Mouse (Mus musculus) ES-E14 (cell line): Measurements from ENCODE around the gene Naa15. TPM values are rescaled to one million over a fixed set of nuclear protein-coding genes. Genes with fewer than 3 reads are reported as not detected.

Source experiments
- DNase-seq: peaks from one replicate; pipeline ENCODE4 v3.0.0-alpha.2; 2013; ENCODE audit warnings: low read depth, low spot score
- H3K27ac ChIP-seq: 2 replicates; pipeline ENCODE4 v1.5.1; 2012; ENCODE audit warnings: low read depth, mild to moderate bottlenecking, low read length, moderate library complexity, mixed read lengths; ENCODE audit not compliant: poor library complexity, insufficient read depth, severe bottlenecking
- H3K36me3 ChIP-seq: 2 replicates; pipeline ENCODE4 v1.6.1; 2012; ENCODE audit warnings: mild to moderate bottlenecking, low read length, moderate library complexity, mixed read lengths; ENCODE audit not compliant: control insufficient read depth, poor library complexity, insufficient read depth, severe bottlenecking
- H3K4me1 ChIP-seq, 2 experiments: fragments of 150-350 bp in 1 of 2; sonication (generic) in 1 of 2; 2 replicates each; pipeline ENCODE4 v1.6.1; 2012; ENCODE audit warnings: low read length in 2 of 2, mild to moderate bottlenecking in 1 of 2, mixed read lengths in 1 of 2; ENCODE audit not compliant: control insufficient read depth in 2 of 2, insufficient read depth in 2 of 2, poor library complexity in 1 of 2
- H3K4me3 ChIP-seq, 2 experiments: fragments of 150-350 bp in 1 of 2; sonication (generic) in 1 of 2; 2 replicates each; pipeline ENCODE4 v1.5.1; 2012; ENCODE audit warnings: low read length in 2 of 2, low read depth in 1 of 2, mild to moderate bottlenecking in 1 of 2, mixed read lengths in 1 of 2; ENCODE audit not compliant: insufficient read depth in 1 of 2, poor library complexity in 1 of 2, severe bottlenecking in 1 of 2
- H3K9ac ChIP-seq: 2 replicates; pipeline ENCODE4 v1.6.1; 2012; ENCODE audit warnings: low read depth, mild to moderate bottlenecking, low read length, mixed read lengths; ENCODE audit not compliant: poor library complexity, insufficient read depth, severe bottlenecking
- H3K9me3 ChIP-seq: fragments of 150-350 bp; sonication (generic); 2 replicates; pipeline ENCODE4 v1.6.1; 2012; ENCODE audit warnings: low read depth, mild to moderate bottlenecking, low read length; ENCODE audit not compliant: control insufficient read depth, insufficient read depth
- CHD2 ChIP-seq: IDR thresholded peaks from 2 replicates; pipeline ENCODE4 v1.6.1; 2014; ENCODE audit warnings: mild to moderate bottlenecking, low read depth, low read length, inconsistent platforms
- HCFC1 ChIP-seq: IDR thresholded peaks from 2 replicates; pipeline ENCODE4 v1.6.1; 2012; ENCODE audit warnings: low read length, inconsistent platforms, borderline replicate concordance; ENCODE audit not compliant: insufficient read depth
- MAFK ChIP-seq: IDR thresholded peaks from 2 replicates; pipeline ENCODE4 v1.6.1; 2014; ENCODE audit warnings: mild to moderate bottlenecking, low read depth, low read length, inconsistent platforms; ENCODE audit not compliant: insufficient read depth
- ZC3H11A ChIP-seq: IDR thresholded peaks from 2 replicates; pipeline ENCODE4 v1.6.1; 2012; ENCODE audit warnings: low read depth, mild to moderate bottlenecking, inconsistent platforms, low read length, borderline replicate concordance
- ZNF384 ChIP-seq: IDR thresholded peaks from 2 replicates; pipeline ENCODE4 v1.6.1; 2012; ENCODE audit warnings: low read depth, low read length, inconsistent platforms
- in situ Hi-C, 2 experiments: fragments of 600-800 bp; cut with MboI; formaldehyde crosslinking; loops; one replicate each; pipeline ENCODE4 v1.15.1; 2025; ENCODE audit warnings: low sequenced_read_pairs in 2 of 2, inconsistent platforms in 1 of 2; ENCODE audit not compliant: unreplicated experiment in 2 of 2
- total RNA-seq: library from RNA; depleted of rRNA; stranded (reverse); fragments of 300-350 nt; gene quantifications from 2 replicates; pipeline ENCODE4 v1.2.3, GENCODE M21; 2012

The Naa15 gene
- total RNA-seq, 1 experiment, result 53.4 TPM

GRCm38 (mm10) chr3:51371826-51372225, 43.1 kb upstream of the Naa15 start:
- Histone ChIP-seq H3K36me3 (no peaks in the 10 kb centered on the region), H3K4me1 (no peaks in the 10 kb centered on the region), H3K4me3 (no peak overlapping the region), H3K9ac (no peak overlapping the region), H3K9me3 (no peaks in the 10 kb centered on the region), H3K27ac (no peak overlapping the region)
- in situ Hi-C loops, result no loop called here
- no peak for DNase-seq
- no peak for TF ChIP-seq HCFC1
- TF ChIP-seq ZNF384, result no peak
- no peak for TF ChIP-seq MAFK

GRCm38 (mm10) chr3:51372883-51373282, 42.1 kb upstream of the Naa15 start:
- no peak overlapping the region for H3K9ac ChIP-seq
- H3K4me3 ChIP-seq, result no peak overlapping the region
- H3K4me1 ChIP-seq, result no peaks in the 10 kb centered on the region
- H3K27ac ChIP-seq, result no peak overlapping the region
- no peak for TF ChIP-seq MAFK
- TF ChIP-seq CHD2, result no peak
- TF ChIP-seq ZNF384, result no peak
- TF ChIP-seq HCFC1, result no peak
- no peak for TF ChIP-seq ZC3H11A
- DNase-seq, result no peak
- H3K9me3 ChIP-seq, result no peaks in the 10 kb centered on the region
- no peaks in the 10 kb centered on the region for H3K36me3 ChIP-seq
- in situ Hi-C loops, result no loop called here

GRCm38 (mm10) chr3:51373544-51373943, 41.4 kb upstream of the Naa15 start:
- Histone ChIP-seq H3K9me3 (no peaks in the 10 kb centered on the region), H3K36me3 (no peaks in the 10 kb centered on the region), H3K9ac (no peak overlapping the region), H3K4me3 (no peak overlapping the region), H3K4me1 (peaks cover 0 to 3% of the 10 kb centered on the region in 2 experiments; a peak in 1 of 4 replicates), H3K27ac (no peak overlapping the region)
- in situ Hi-C loops, result no loop called here
- no peak for DNase-seq
- no peak for TF ChIP-seq HCFC1
- peak; percentile 53; the same call in 1 of the 2 replicates for TF ChIP-seq ZNF384
- no peak for TF ChIP-seq CHD2
- TF ChIP-seq MAFK, result no peak
- no peak for TF ChIP-seq ZC3H11A

- in situ Hi-C loops, result no loop called here
- Histone ChIP-seq H3K36me3 (no peaks in the 10 kb centered on the region), H3K27ac (no peak overlapping the region), H3K9ac (no peak overlapping the region), H3K4me3 (no peak overlapping the region), H3K4me1 (peaks cover 0 to 3% of the 10 kb centered on the region in 2 experiments; a peak in 1 of 4 replicates), H3K9me3 (no peaks in the 10 kb centered on the region)
- peak; percentile 68 for DNase-seq
- TF ChIP-seq ZC3H11A (peak; percentile 50; the same call in 1 of the 2 replicates), ZNF384 (no peak)
Measured at GRCm38 (mm10) chr3:51375307-51376265, 39.4 kb upstream of the Naa15 start.
